Mouse (Mus musculus) stomach, postnatal 0 days (tissue): ENCODE results near the gene Plekhm1.

ENCODE experiments used
- CTCF ChIP-seq: IDR thresholded peaks from 2 replicates; pipeline ENCODE4 v1.5.1; 2016; ENCODE audit warnings: antibody characterized with exemption, low read depth, mild to moderate bottlenecking, moderate library complexity
- EP300 ChIP-seq: optimal IDR thresholded peaks from 2 replicates; pipeline ENCODE3; 2016; ENCODE audit warnings: antibody characterized with exemption

GRCm38 (mm10) chr11:103380460-103380859, 32.0 kb downstream of the Plekhm1 start:
- TF ChIP-seq CTCF (no peak), EP300 (no peak)
